In the genomic region with DNA sequence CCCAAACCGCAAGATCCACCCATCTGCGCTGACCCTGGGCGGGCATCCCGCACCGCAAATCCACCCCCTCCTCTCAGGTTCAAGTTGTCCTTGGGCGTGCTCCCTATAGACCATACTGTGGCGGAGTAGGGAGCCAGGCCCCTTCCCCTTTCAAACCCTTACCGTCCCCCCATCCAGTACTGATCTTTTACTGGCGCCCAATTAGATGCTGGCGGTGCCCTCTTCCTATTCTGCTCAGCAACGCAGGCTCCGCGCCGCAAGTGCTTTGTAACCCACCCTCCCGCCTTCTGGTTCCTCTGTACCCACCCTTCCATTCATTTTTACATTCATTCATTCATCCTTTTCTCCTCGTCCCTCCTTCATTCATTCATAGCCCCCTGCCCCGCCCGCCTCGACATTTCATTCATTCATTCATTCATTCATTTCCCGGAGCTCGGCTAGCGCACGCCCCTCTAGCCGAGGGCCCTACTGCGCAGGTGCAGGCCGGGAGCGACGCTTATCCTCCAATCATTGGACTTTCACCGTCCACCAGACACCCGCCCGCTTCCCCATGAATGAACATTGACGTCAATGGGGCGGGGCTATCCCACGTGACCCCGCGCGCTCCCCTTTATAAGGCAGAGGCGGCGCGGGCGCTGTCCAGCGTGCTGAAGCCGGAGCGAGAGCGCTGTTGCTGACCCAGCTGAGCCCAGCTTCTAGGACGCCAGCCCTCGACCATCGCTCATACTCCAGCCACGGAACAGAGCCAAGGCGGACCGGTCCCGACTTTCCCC, we compare ENCODE assay signal across 8 mouse cellular contexts. TPM values are rescaled to one million over a fixed set of nuclear protein-coding genes. Genes with fewer than 3 reads are reported as not detected.
DNase-seq lines count a peak whose midpoint lies in the region; ATAC-seq lines count a peak whose summit lies in the region.

No protein-coding gene starts in this region.

- peak overlapping the region; percentile 99 for H3K4me2 ChIP-seq in hindbrain, embryonic 13.5 days

- peaks cover 50% of the 10 kb centered on the region for H3K4me1 ChIP-seq in hindbrain, embryonic 13.5 days (replicated peaks)

- H3K9me3 ChIP-seq in hindbrain, embryonic 13.5 days, result no peaks in the 10 kb centered on the region

- ATAC-seq in hindbrain, embryonic 13.5 days (ENCODE audit: low FRiP score), result peak; percentile 83

- H3K9ac ChIP-seq in hindbrain, embryonic 13.5 days, result peak overlapping the region; percentile 76

- H3K36me3 ChIP-seq in hindbrain, embryonic 13.5 days, result no peaks in the 10 kb centered on the region

- H3K27ac ChIP-seq in hindbrain, embryonic 13.5 days, result peak overlapping the region; percentile 13; the same call in 1 of the 2 replicates

- peaks cover 83% of the 10 kb centered on the region for H3K27me3 ChIP-seq in hindbrain, embryonic 13.5 days

- peak; percentile 98 for DNase-seq in R1 (ENCODE audit: low read depth, low spot score)
- peak; percentile 99 for DNase-seq in cerebellum, postnatal 14 days
- DNase-seq in frontal cortex, postnatal 14 days (ENCODE audit: low spot score in 2 of 2), result peak; percentile 92 to 94
- DNase-seq in layer of hippocampus, postnatal 14 days (ENCODE audit: low spot score in 2 of 2), result peak; percentile 96
- DNase-seq in lung, postnatal 10 days, result peak; percentile 97
- DNase-seq in ovary, postnatal 14 days (ENCODE audit: low spot score), result peak; percentile 97
- DNase-seq in thymus, postnatal 10 days (ENCODE audit: low spot score in 2 of 2), result peak; percentile 83 to 90

- WGBS in hindbrain, embryonic 13.5 days, result under 1% methylated on average over 52 of the region's 52 CpGs

- peak overlapping the region; percentile 54 for H3K4me3 ChIP-seq in hindbrain, embryonic 13.5 days

RNA-seq across cellular contexts. Expression of a gene that starts 3.6 kb away (rescaled TPM):
- 1.6 and 1.9 TPM in 2 replicates for polyA plus RNA-seq in hindbrain, embryonic 13.5 days (2015; fragmentation: Nextera tagmentation; extraction: Ambion mirVana)
- total RNA-seq in layer of hippocampus, postnatal 14 days (2021), result 100 to 1,000 TPM; 285 to 318 TPM

RNA-seq across cellular contexts. Expression of a gene that starts 16.1 kb away (rescaled TPM):
- polyA plus RNA-seq in hindbrain, embryonic 13.5 days (2015; fragmentation: Nextera tagmentation; extraction: Ambion mirVana), result 220 and 236 TPM in 2 replicates
- total RNA-seq in layer of hippocampus, postnatal 14 days (2021), result 100 to 1,000 TPM; 231 to 235 TPM

RNA-seq across cellular contexts. Expression of a gene that starts 42.0 kb away (rescaled TPM):
- 107 and 109 TPM in 2 replicates for polyA plus RNA-seq in hindbrain, embryonic 13.5 days (2015; fragmentation: Nextera tagmentation; extraction: Ambion mirVana)
- 10 to 100 TPM; 71.4 to 76.1 TPM for total RNA-seq in layer of hippocampus, postnatal 14 days (2021)

RNA-seq across cellular contexts. Expression of a gene that starts 42.2 kb away (rescaled TPM):
- 0.06 and 0.16 TPM in 2 replicates for polyA plus RNA-seq in hindbrain, embryonic 13.5 days (2015; fragmentation: Nextera tagmentation; extraction: Ambion mirVana)
- total RNA-seq in layer of hippocampus, postnatal 14 days (2021), result 1 to 10 TPM in 1 of 2 experiments, under 1 TPM in 1; 0.91 to 1.3 TPM

RNA-seq across cellular contexts. Expression of a gene that starts 43.0 kb away (rescaled TPM):
- polyA plus RNA-seq in hindbrain, embryonic 13.5 days (2015; fragmentation: Nextera tagmentation; extraction: Ambion mirVana), result 34.0 and 38.1 TPM in 2 replicates
- 10 to 100 TPM; 40.9 to 42.2 TPM for total RNA-seq in layer of hippocampus, postnatal 14 days (2021)

Comparison
In these comparisons a context has a peak if more than half of its experiments do, and no peak if none do; other contexts are left out.
1. Peak in every context shown above with its lines: DNase-seq, ATAC-seq, H3K4me3 ChIP-seq and H3K27ac ChIP-seq.